Mouse (Mus musculus) hindbrain, embryonic 11.5 days (tissue): Measurements from ENCODE around the gene Adgrl4. TPM values are rescaled to one million over a fixed set of nuclear protein-coding genes. Genes with fewer than 3 reads are reported as not detected.

Experiments used
- ATAC-seq: fragments of 200-750 bp; cut with Nextera tagmentation; 2 replicates; pipeline ENCODE4 v1.8.0; 2017; ENCODE audit warnings: mild to moderate bottlenecking, moderate TSS enrichment, moderate library complexity; ENCODE audit not compliant: low FRiP score
- DNase-seq: peaks from one replicate; pipeline ENCODE4 v3.0.0-alpha.2; 2015; ENCODE audit warnings: low spot score
- H3K27ac ChIP-seq: fragments of 300-500 bp; sonication (generic); 2 replicates; pipeline ENCODE4 v1.5.1; 2014; ENCODE audit warnings: mild to moderate bottlenecking, low read depth, low read length
- H3K27me3 ChIP-seq: fragments of 300-500 bp; sonication (generic); 2 replicates; pipeline ENCODE4 v1.6.1; 2014; ENCODE audit warnings: mild to moderate bottlenecking, low read length, moderate library complexity, mixed read lengths; ENCODE audit not compliant: control insufficient read depth, insufficient read depth
- H3K36me3 ChIP-seq: fragments of 300-500 bp; sonication (generic); 2 replicates; pipeline ENCODE4 v1.6.1; 2014; ENCODE audit warnings: mild to moderate bottlenecking, low read length, moderate library complexity, mixed read lengths; ENCODE audit not compliant: control insufficient read depth, insufficient read depth
- H3K4me1 ChIP-seq: fragments of 300-500 bp; sonication (generic); replicated peaks from 2 replicates; pipeline ENCODE4 v1.6.1; 2014; ENCODE audit warnings: low read length, mixed read lengths; ENCODE audit not compliant: control insufficient read depth, insufficient read depth
- H3K4me2 ChIP-seq: fragments of 300-500 bp; sonication (generic); replicated peaks from 2 replicates; pipeline ENCODE4 v1.6.1; 2014; ENCODE audit warnings: mild to moderate bottlenecking, low read depth, low read length
- H3K4me3 ChIP-seq: fragments of 300-500 bp; sonication (generic); 2 replicates; pipeline ENCODE4 v1.5.1; 2014; ENCODE audit warnings: low read depth, low read length
- H3K9ac ChIP-seq: fragments of 300-500 bp; sonication (generic); 2 replicates; pipeline ENCODE4 v1.6.1; 2014; ENCODE audit warnings: low read depth, low read length
- H3K9me3 ChIP-seq: fragments of 300-500 bp; sonication (generic); 2 replicates; pipeline ENCODE4 v1.6.1; 2016; ENCODE audit warnings: low read length; ENCODE audit not compliant: control insufficient read depth
- WGBS: fragments of 180-500 bp; shearing (Covaris S2); extraction: QIAGEN DNeasy Blood & Tissue Kit; methylation state at CpG from one replicate; pipeline ENCODE4 v1.1.7; 2014; 5-methylcytosine and 5-hydroxymethylcytosine counted together
- polyA plus RNA-seq: library from polyadenylated mRNA; unstranded; fragments of >200 nt; fragmentation: Nextera tagmentation; extraction: Ambion mirVana; gene quantifications from 2 replicates; pipeline ENCODE4 v1.2.1, GENCODE M21; 2014

Adgrl4 gene
- polyA plus RNA-seq: 7.7 and 8.7 TPM in 2 replicates

DNA sequence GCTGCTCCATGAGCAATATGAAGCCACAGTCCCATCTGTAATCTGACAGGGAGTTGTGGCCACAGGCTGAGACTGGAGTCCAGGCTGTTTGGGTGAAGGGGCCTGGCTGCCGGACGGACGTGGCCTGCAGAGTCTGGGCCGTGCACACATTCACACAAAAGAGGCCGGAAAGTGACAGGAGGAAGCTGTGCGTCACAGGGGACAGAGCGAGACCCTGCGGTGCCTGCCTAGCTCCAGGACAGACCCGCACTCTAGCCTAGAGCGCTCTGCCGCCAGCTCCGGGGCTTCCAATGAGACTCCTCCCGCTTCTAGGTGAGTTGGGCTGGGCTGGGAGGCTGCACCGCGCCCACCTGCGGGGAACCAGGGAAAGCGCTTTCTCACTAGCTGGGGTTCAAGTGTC is at the start of gene Adgrl4:
Adgrl4 (plus strand) TSS at position 195 of the 400 bp plus-strand sequence.
- peak within 1 kb of the TSS; percentile 44; the same call in 1 of the 2 replicates for H3K9ac ChIP-seq
- H3K4me1 ChIP-seq: no peaks in the 10 kb centered on the region
- H3K4me2 ChIP-seq: peak within 1 kb of the TSS; percentile 49
- H3K27ac ChIP-seq: no peak within 1 kb of the TSS
- DNase-seq: peak; percentile 38
- 1% methylated on average over 17 of the region's 17 CpGs for WGBS
- H3K36me3 ChIP-seq: no peaks in the 10 kb centered on the region
- no peaks in the 10 kb centered on the region for H3K9me3 ChIP-seq
- peak within 1 kb of the TSS; percentile 29 for H3K4me3 ChIP-seq
- peak; percentile 76 for ATAC-seq
- no peaks in the 10 kb centered on the region for H3K27me3 ChIP-seq

DNA sequence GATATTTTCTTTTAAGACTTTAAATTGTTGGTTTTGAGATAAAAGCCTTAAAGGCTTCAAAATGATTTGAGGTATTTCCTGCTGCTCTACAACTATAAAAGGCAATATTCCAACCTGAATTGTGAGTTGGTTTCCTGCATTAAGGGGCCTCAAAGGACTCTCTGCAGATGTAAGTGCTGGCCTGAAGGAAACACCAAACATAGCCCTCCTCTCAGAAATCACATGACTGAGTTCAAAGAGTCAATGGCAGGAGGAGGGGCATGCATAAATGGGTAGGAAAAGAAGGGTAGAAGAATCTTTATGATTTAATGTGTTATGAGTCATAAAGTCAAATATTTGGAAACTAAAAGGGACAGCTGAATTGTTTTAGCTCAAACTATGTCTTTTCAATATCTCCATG is 46.8 kb upstream of the Adgrl4 start:
- ATAC-seq (no peak), DNase-seq (no peak)
- no peaks in the 10 kb centered on the region for H3K9me3 ChIP-seq
- H3K4me1 ChIP-seq: no peaks in the 10 kb centered on the region
- no peak overlapping the region for H3K4me2 ChIP-seq
- no peaks in the 10 kb centered on the region for H3K36me3 ChIP-seq
- no peak overlapping the region for H3K4me3 ChIP-seq
- H3K27ac ChIP-seq: no peak overlapping the region
- no peak overlapping the region for H3K9ac ChIP-seq
- H3K27me3 ChIP-seq: no peaks in the 10 kb centered on the region

DNA sequence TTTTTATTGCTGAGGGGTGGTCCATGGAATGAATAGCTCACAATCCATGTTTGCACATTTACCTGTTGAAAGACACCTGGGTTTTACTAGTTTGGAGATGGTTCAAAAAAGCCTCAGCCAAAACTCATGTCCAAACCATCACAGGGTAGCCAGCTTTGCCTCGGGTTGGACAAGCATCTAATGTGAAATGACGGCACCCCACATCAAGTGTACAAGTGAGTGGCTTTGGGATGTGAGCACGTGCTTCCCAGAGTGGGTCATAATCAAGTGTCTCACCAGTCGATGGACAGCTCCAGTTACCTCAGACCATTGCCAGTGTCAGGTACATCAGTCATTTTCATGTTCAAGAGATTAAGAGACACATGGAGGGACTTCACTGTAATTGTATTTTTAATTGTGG is 44.8 kb upstream of the Adgrl4 start:
- Histone ChIP-seq H3K4me1 (no peaks in the 10 kb centered on the region), H3K4me2 (no peak overlapping the region), H3K36me3 (no peaks in the 10 kb centered on the region), H3K27me3 (no peaks in the 10 kb centered on the region), H3K9ac (no peak overlapping the region), H3K9me3 (no peaks in the 10 kb centered on the region), H3K27ac (no peak overlapping the region), H3K4me3 (no peak overlapping the region)
- ATAC-seq (no peak), DNase-seq (no peak)
- WGBS: 89% methylated on average over 4 of the region's 4 CpGs

DNA sequence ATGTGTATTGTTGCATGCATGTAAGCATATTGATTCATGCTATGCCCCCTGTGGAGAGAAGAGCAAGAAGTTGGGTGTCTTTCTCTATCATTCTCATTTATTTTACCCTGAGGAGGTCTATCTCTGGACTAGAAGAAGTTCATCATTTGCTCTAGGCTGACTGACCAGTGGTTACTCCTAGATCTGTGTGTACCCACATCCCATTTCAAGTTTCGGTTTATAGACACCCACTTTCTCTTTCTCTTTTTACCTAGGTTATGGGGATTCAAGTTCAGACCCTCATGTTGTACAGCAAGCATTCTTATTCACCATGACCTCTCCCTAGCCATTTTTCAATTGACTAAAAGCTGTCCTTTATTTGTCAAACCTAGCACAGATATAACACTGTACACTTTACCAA is 44.4 kb upstream of the Adgrl4 start:
- DNase-seq: no peak
- Histone ChIP-seq H3K27ac (no peak overlapping the region), H3K36me3 (no peaks in the 10 kb centered on the region), H3K4me3 (no peak overlapping the region), H3K4me1 (no peaks in the 10 kb centered on the region), H3K27me3 (no peaks in the 10 kb centered on the region), H3K4me2 (no peak overlapping the region), H3K9ac (no peak overlapping the region), H3K9me3 (no peaks in the 10 kb centered on the region)
- ATAC-seq: no peak
- 87% methylated on average over 1 of the region's 1 CpGs for WGBS

DNA sequence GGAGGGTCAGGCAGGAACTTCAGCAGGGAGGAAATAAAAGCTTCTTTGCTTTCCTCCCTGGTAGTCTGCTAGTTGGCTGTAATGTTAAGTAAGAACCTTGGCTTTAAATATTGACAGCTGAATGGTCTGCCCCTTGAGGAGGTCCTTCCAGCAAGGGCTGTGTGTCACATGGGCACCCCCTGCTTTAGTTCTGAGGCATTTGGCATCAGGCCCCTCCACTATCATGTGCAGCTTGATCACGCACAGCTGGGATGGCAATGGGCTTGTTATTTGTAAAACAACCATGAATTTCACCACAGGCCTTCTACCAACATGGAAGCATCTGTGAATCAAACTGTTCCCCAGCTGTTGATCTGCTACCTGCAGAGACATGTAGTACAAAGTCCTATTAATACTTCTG is 38.4 kb upstream of the Adgrl4 start:
- H3K27ac ChIP-seq: no peak overlapping the region
- H3K27me3 ChIP-seq: no peaks in the 10 kb centered on the region
- WGBS: 78% methylated on average over 1 of the region's 1 CpGs
- no peaks in the 10 kb centered on the region for H3K9me3 ChIP-seq
- no peak overlapping the region for H3K4me3 ChIP-seq
- no peak overlapping the region for H3K4me2 ChIP-seq
- no peak for DNase-seq
- no peak overlapping the region for H3K9ac ChIP-seq
- no peaks in the 10 kb centered on the region for H3K36me3 ChIP-seq
- ATAC-seq: no peak
- H3K4me1 ChIP-seq: no peaks in the 10 kb centered on the region

DNA sequence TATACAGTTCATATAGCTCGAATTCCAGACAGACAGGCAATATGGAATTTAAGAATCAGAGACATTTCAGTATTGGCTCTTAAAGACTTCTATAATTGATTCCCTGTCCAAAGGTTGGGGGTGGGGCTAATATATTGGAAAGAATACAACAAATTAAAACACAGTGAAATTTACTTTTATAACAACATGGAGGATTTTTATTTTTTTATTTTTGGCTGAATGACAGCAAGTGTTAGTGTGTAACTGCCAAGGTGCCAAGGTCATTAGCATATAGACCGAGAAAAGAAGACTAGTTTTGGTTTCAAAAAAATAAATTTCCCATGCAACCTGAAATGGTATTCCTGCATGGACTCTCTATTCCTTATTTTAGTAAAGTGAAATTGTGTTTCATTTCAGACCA is 26.7 kb upstream of the Adgrl4 start:
- Histone ChIP-seq H3K27ac (no peak overlapping the region), H3K9me3 (no peaks in the 10 kb centered on the region), H3K4me2 (no peak overlapping the region), H3K36me3 (no peaks in the 10 kb centered on the region), H3K4me1 (no peaks in the 10 kb centered on the region), H3K27me3 (no peaks in the 10 kb centered on the region), H3K4me3 (no peak overlapping the region), H3K9ac (no peak overlapping the region)
- 84% methylated on average over 2 of the region's 2 CpGs for WGBS
- DNase-seq (no peak), ATAC-seq (no peak)

DNA sequence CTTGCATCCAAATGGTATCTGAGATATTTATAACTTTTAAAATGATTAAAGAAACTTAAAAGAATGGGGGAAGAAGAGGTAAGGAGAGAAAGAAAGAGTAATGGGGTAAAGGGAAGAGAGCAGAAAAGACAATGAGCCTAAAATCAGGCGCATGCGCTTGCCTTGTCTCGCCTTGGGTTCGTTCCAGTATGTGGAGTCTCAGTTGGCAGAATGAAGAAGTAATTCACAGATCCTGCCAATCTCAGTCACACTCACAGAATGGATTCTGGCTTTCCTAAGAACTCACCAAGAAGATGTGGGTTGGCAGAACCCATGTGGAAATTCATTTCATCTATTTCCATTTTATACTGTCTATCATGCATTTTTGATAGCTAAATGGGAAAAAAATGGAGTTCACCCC is 26.2 kb upstream of the Adgrl4 start:
- Histone ChIP-seq H3K27me3 (no peaks in the 10 kb centered on the region), H3K9ac (no peak overlapping the region), H3K9me3 (no peaks in the 10 kb centered on the region), H3K4me3 (no peak overlapping the region), H3K27ac (no peak overlapping the region), H3K4me1 (no peaks in the 10 kb centered on the region), H3K36me3 (no peaks in the 10 kb centered on the region), H3K4me2 (no peak overlapping the region)
- ATAC-seq (no peak), DNase-seq (no peak)
- 92% methylated on average over 4 of the region's 4 CpGs for WGBS

DNA sequence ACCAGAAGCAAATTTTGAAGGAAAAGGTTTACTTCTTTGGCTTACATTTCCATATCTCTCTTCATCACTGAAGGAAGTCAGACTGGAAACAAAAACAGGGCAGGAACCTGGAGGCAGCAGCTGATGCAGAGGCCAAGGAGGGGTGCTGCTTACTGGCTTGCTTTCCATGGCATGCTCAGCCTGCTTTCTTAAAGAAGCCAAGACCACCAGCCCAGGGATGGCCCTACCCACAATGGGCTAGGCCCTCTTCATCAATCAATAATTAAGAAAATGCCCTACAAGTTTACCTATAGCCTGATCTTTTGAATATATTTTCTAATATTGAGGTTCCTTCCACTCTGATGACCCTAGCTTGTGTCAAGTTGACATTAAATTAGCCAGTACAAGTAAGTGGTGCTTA is 20.8 kb upstream of the Adgrl4 start:
- H3K4me3 ChIP-seq: no peak overlapping the region
- no peaks in the 10 kb centered on the region for H3K36me3 ChIP-seq
- ATAC-seq (no peak), DNase-seq (no peak)
- no peaks in the 10 kb centered on the region for H3K4me1 ChIP-seq
- no peak overlapping the region for H3K4me2 ChIP-seq
- no peaks in the 10 kb centered on the region for H3K27me3 ChIP-seq
- H3K9me3 ChIP-seq: no peaks in the 10 kb centered on the region
- H3K27ac ChIP-seq: no peak overlapping the region
- H3K9ac ChIP-seq: no peak overlapping the region

DNA sequence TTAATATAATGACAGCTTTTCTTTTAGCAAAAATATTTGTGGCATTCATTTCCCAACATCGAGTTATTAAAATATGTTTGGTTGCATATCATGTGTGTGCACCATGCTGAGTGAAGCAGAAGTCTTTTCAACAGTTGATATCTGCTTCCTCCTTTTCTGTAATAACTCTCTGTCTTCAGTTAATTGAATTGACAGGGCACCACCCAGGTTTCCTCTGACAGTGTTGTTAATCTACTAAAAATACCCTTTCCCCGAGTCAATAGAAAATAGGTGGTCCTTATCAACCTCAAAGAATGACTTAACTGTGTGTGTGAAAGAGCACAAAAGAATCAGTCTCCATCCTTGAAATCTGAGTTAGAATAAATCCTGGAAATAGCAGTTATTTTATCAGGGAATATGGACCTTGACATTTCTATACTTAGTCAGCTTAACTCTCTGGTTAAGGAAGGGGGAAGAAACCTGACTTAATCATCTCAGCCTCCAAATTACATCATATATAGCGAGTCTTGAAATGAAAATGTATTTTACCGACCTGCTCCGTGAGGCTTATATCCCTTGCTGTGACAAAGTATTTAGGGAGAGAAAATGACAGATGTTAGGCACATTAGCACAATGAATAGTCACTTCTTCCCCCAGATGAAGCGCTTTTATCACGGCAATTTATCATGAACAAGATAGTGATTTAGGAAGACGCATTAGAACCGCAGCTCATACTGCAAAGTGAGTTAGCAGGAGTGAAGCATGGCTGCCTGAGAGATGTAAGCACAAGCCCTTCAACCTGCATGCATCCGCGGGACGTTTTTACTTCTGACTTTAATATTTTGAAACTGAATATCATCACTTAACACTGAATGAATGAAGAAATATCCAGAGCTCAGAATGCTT is 19.8 kb upstream of the Adgrl4 start:
- H3K9me3 ChIP-seq: no peaks in the 10 kb centered on the region
- H3K4me1 ChIP-seq: no peaks in the 10 kb centered on the region
- no peak for DNase-seq
- no peak for ATAC-seq
- no peak overlapping the region for H3K27ac ChIP-seq
- no peak overlapping the region for H3K9ac ChIP-seq
- 77% methylated on average over 12 of the region's 12 CpGs for WGBS
- no peaks in the 10 kb centered on the region for H3K36me3 ChIP-seq
- no peak overlapping the region for H3K4me2 ChIP-seq
- no peak overlapping the region for H3K4me3 ChIP-seq
- no peaks in the 10 kb centered on the region for H3K27me3 ChIP-seq
